Mouse (Mus musculus) heart, postnatal 10 days (tissue): ENCODE results near the gene Usp28. TPM values are rescaled to one million over a fixed set of nuclear protein-coding genes. Genes with fewer than 3 reads are reported as not detected.

Experiments used
- DNase-seq, 2 experiments: peaks; one replicate each; pipeline ENCODE4 v3.0.0; 2021
- intact Hi-C: fragments of 180-260 bp; cut with DNase I; formaldehyde crosslinking; loops from one replicate; pipeline ENCODE4 v1.15.1; 2025
- total RNA-seq, 2 experiments: library from RNA; stranded (reverse); gene quantifications; 2 replicates each; pipeline ENCODE4 v1.2.3; 2021

Gene Usp28
- total RNA-seq, 2 experiments from 2014 or later: 161 to 198 TPM

DNA sequence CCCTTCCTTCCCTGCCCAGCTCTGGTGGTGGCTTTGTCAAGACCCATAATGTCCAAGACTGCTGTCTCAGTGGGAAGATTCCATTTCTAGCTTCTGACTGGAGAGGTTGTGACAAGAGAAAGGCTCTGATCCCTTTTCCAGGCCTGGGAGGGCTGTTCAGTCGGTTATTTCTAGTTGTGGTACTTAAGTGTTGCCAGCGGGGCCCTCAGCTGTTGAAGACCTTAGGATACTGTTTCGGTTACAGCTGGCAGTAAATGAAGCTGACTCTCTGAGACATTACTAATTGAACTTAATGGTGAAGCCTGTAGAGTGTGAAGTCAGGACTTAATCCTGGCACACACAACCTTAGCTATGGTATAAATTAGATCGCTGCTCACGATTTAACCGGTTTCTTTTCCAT is 14.1 kb downstream of the Usp28 start:
- intact Hi-C loops: no loop called here
- DNase-seq: no peak

GRCm38 (mm10) chr9:49015824-49016223 is 30.6 kb downstream of the Usp28 start:
- intact Hi-C loops: no loop called here
- DNase-seq: no peak

DNA sequence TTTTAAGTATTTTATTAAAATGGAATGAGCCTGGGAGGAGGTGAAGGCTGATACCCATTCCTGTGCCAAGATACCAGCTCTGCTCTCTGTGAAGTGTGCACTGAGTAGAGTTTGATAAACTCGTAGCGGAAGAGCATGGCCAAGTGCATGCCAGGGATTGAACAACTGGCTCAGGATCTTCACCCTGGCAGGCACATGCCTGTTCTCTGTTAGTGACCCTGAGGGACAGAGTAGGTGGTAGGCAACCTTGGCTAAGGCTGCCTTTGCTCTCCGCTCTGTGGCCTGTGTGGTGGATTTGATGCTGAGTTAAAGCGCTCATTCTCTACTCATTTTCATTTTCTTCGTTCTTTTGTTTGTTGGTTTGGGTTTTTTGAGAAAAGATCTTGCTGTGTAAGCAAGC is 36.1 kb downstream of the Usp28 start:
- peak; percentile 20 to 26 for DNase-seq
- intact Hi-C loops: no loop called here

GRCm38 (mm10) chr9:49023956-49024355 is 38.8 kb downstream of the Usp28 start:
- DNase-seq: no peak
- intact Hi-C loops: no loop called here

DNA sequence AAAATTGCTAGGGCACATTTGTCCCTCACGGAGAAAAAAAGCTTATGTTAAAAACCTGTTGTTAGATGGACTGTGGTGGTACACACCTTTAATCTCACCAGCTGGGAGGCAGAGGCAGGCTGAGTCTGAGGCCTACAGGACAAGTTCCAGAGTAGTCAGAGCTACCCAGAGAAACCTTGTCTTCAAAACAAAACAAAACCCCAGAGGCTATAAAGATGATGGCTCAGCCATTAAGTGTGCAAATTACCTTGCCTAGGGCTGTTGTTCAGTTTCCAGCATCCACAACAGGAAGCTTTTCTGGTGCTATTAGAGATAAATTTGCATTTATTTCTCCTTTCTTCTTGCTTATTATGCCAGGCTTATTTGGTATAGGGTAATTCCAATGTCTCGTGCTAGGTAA is 39.4 kb downstream of the Usp28 start:
- DNase-seq: no peak
- intact Hi-C loops: no loop called here

GRCm38 (mm10) chr9:49034764-49035163 is 49.6 kb downstream of the Usp28 start:
- no peak for DNase-seq
- intact Hi-C loops: no loop called here

GRCm38 (mm10) chr9:49050901-49051300 is 65.7 kb downstream of the Usp28 start:
- intact Hi-C loops: loop anchor here (2.0 to 10.0 kb wide), 3 partner anchors 64 to 406 kb away; partner anchors contain the start of gene Usp28
- DNase-seq: no peak

GRCm38 (mm10) chr9:49051349-49051748 is 66.2 kb downstream of the Usp28 start:
- intact Hi-C loops: loop anchor here (2.0 to 10.0 kb wide), 3 partner anchors 64 to 407 kb away; partner anchors contain the start of gene Usp28
- peak; percentile 72 to 82 for DNase-seq

DNA sequence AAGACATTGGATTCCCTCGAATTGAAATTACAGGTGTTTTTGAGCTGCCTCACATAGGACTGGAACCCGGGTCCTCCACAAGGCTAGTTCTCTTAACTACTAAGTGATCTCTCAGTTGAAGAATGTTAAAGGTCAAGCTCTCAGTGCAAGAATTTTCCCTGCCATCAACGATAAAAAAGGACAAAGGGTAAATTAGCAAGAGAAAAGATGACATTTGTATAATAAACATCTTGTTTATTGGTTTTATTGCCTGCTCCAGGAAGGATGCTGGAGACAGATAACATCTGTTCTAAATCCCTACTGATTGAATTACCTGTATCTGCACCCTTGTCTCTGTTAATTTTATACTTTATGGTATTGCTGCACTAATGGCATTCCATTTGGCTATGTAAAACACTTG is 68.9 kb downstream of the Usp28 start:
- intact Hi-C loops: loop anchor here (5.0 to 10.0 kb wide), 2 partner anchors 67 to 189 kb away; partner anchors contain the start of gene Usp28
- DNase-seq: no peak

GRCm38 (mm10) chr9:49055333-49056205 is 70.4 kb downstream of the Usp28 start, which contains the start of gene Zw10:
TSS of gene Zw10 (plus strand) at chr9:49055613.
- intact Hi-C loops: loop anchor here (10.0 kb wide), 1 partner anchor 191 kb away; no protein-coding TSS in a partner anchor
- peak; percentile 95 to 96 for DNase-seq

GRCm38 (mm10) chr9:49076847-49077246 is 91.7 kb downstream of the Usp28 start:
- intact Hi-C loops: no loop called here
- peak; percentile 11 to 64 for DNase-seq

GRCm38 (mm10) chr9:49081107-49081506 is 95.9 kb downstream of the Usp28 start, which contains the start of gene Tmprss5:
TSS of gene Tmprss5 (plus strand) at chr9:49081260.
- intact Hi-C loops: loop anchor here (1.0 to 5.0 kb wide), 2 partner anchors 166 to 408 kb away; no protein-coding TSS in a partner anchor
- no peak for DNase-seq

DNA sequence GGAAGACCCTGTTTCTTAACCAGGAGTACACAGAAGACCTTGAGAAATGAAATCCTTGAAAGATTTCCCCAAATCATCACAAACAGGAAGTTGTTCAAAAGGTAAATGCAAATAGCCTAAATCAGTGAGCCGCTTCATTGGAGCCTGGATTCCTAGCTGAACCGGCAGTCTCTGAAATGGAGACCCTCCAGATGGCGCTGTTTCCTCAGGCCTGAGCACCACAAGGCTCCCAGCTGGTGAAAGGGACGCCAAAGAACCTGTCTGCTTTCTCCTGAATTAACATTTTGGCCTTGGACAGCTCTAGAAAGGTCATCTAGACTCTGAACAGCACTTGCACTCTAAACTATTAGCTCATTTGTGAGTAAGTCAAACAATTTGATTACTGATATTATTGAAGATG is 96.4 kb downstream of the Usp28 start:
- peak; percentile 80 to 87 for DNase-seq
- intact Hi-C loops: loop anchor here (1.0 to 5.0 kb wide), 2 partner anchors 166 to 408 kb away; no protein-coding TSS in a partner anchor

DNA sequence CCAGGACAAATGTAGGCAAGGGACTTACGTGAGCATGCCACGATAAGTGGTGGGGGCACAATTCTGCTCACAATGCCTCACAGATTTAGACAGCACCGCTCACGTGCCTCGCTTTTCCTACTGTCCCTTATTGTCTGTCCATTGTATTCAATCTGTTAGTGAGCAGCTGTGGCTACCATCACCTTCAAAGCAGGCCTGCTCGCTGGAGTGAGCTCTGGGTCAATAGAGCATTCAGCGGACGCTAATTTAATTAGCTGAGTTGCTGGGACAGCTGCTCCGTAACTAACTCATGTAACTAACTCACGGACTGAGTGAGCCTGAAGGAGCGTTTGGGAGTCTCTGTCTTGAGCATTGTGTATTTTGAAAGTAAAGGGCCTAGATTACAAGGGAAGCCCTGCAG is 102.1 kb downstream of the Usp28 start:
- DNase-seq: no peak
- intact Hi-C loops: no loop called here

Other genes starting within 250 kb of the Usp28 start
- 100 to 1,000 TPM in 1 of 2 experiments, 10 to 100 TPM in 1; 25.5 to 199 TPM for gene Zbtb16, start 149.2 kb upstream of the Usp28 start, total RNA-seq
- not detected for gene Htr3a, start 74.3 kb upstream of the Usp28 start, total RNA-seq
- not detected for gene Htr3b, start 20.4 kb upstream of the Usp28 start, total RNA-seq
- 10 to 100 TPM; 12.1 to 12.4 TPM for gene Zw10, start 70.2 kb downstream of the Usp28 start, total RNA-seq
- gene Tmprss5, start 95.9 kb downstream of the Usp28 start, total RNA-seq: under 1 TPM in 1 of 2 experiments, not detected in 1; 0.14 TPM